Mouse (Mus musculus) intestine, embryonic 15.5 days (tissue): ENCODE measurements around the gene Hscb. TPM values are rescaled to one million over a fixed set of nuclear protein-coding genes. Genes with fewer than 3 reads are reported as not detected.
A peak's percentile ranks its signal among the peaks of the same experiment; 100 is the strongest.

Experiments
- ATAC-seq: fragments of 200-750 bp; cut with Nextera tagmentation; 2 replicates; pipeline ENCODE4 v1.8.0; 2017; ENCODE audit warnings: moderate TSS enrichment, moderate library complexity
- H3K27ac ChIP-seq: fragments of 300-500 bp; sonication (generic); 2 replicates; pipeline ENCODE4 v1.5.1; 2015; ENCODE audit warnings: mild to moderate bottlenecking, inconsistent platforms
- H3K27me3 ChIP-seq: fragments of 300-500 bp; sonication (generic); replicated peaks from 2 replicates; pipeline ENCODE4 v1.6.1; 2015; ENCODE audit warnings: inconsistent platforms
- H3K36me3 ChIP-seq: fragments of 300-500 bp; sonication (generic); 2 replicates; pipeline ENCODE4 v1.6.1; 2015; ENCODE audit warnings: inconsistent platforms
- H3K4me1 ChIP-seq: fragments of 300-500 bp; sonication (generic); replicated peaks from 2 replicates; pipeline ENCODE4 v1.6.1; 2015; ENCODE audit warnings: inconsistent platforms
- H3K4me2 ChIP-seq: fragments of 300-500 bp; sonication (generic); replicated peaks from 2 replicates; pipeline ENCODE4 v1.6.1; 2015; ENCODE audit warnings: mild to moderate bottlenecking, inconsistent platforms
- H3K4me3 ChIP-seq: fragments of 300-500 bp; sonication (generic); replicated peaks from 2 replicates; pipeline ENCODE4 v1.5.1; 2015; ENCODE audit warnings: inconsistent platforms
- H3K9ac ChIP-seq: fragments of 300-500 bp; sonication (generic); 2 replicates; pipeline ENCODE4 v1.6.1; 2015; ENCODE audit warnings: inconsistent platforms
- H3K9me3 ChIP-seq: fragments of 300-500 bp; sonication (generic); 2 replicates; pipeline ENCODE4 v1.6.1; 2016; ENCODE audit warnings: inconsistent platforms
- WGBS: fragments of 180-500 bp; shearing (Covaris S2); methylation state at CpG from one replicate; pipeline ENCODE4 v1.1.7; 2015; 5-methylcytosine and 5-hydroxymethylcytosine counted together
- polyA plus RNA-seq: library from polyadenylated mRNA; unstranded; fragments of >200 nt; fragmentation: Nextera tagmentation; extraction: Ambion mirVana; gene quantifications from 2 replicates; pipeline ENCODE4 v1.2.1, GENCODE M21; 2015

Hscb gene
- polyA plus RNA-seq, 1 experiment from 2014 or later = 36.7 TPM

GRCm38 (mm10) chr5:110801036-110801624 is 38.4 kb downstream of the Hscb start:
- Histone ChIP-seq H3K9me3 (no peaks in the 10 kb centered on the region), H3K4me2 (no peak overlapping the region), H3K4me3 (no peak overlapping the region), H3K27ac (no peak overlapping the region), H3K4me1 (peaks cover 4% of the 10 kb centered on the region; the same call in 1 of the 2 replicates), H3K36me3 (peaks cover 36% of the 10 kb centered on the region; the same call in 1 of the 2 replicates), H3K27me3 (no peaks in the 10 kb centered on the region), H3K9ac (no peak overlapping the region)
- WGBS = 91% methylated on average over 3 of the region's 3 CpGs
- no peak for ATAC-seq

DNA sequence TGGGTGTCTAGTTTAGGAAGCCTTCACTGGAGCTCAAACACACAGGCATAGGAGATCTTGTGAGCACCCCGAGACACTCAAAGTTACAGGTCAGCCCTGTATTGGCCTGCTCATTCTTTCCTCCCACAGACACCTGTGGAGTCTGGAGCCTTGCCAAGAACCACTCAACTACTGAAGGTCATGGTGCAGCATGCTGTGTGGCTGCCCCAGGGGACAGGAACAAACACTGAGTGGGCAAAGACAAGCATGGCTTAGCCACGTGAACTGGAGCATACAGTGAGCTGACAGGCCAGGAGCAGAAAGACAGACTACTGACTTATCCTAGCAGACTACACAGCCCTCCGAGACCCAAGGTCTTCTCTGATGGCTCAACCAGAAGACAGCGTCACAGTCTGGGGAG is 41.9 kb downstream of the Hscb start:
- Histone ChIP-seq H3K27ac (no peak overlapping the region), H3K9me3 (no peaks in the 10 kb centered on the region), H3K27me3 (no peaks in the 10 kb centered on the region), H3K36me3 (peaks cover 64% of the 10 kb centered on the region), H3K4me1 (peaks cover 4% of the 10 kb centered on the region; the same call in 1 of the 2 replicates), H3K4me2 (no peak overlapping the region), H3K9ac (no peak overlapping the region), H3K4me3 (no peak overlapping the region)
- ATAC-seq = peak; percentile 48; the same call in 1 of the 2 replicates
- WGBS = 69% methylated on average over 4 of the region's 4 CpGs

DNA sequence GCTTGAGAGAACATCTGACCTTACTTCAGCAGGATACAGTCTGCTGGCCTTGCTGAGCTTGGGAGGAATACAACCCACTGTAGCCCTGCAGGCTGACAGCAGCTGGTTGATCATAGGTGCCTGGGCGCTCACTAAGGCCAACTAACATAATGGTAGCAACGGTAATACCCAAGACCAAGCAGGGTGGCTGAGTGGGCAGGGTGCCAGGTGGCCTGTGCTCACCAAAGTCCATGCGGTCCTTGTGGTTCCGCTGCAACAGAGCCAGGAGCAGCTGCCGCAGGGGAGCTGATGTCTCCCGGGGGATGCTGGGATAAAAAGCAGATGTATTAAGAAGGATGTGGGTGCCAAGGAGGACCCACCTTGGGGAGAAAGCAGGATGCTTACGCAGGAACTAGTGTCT is 45.2 kb downstream of the Hscb start:
- Histone ChIP-seq H3K9me3 (no peaks in the 10 kb centered on the region), H3K4me2 (no peak overlapping the region), H3K36me3 (peaks cover 83% of the 10 kb centered on the region), H3K9ac (no peak overlapping the region), H3K27ac (no peak overlapping the region), H3K27me3 (no peaks in the 10 kb centered on the region), H3K4me3 (no peak overlapping the region), H3K4me1 (no peaks in the 10 kb centered on the region)
- ATAC-seq = no peak
- WGBS = 92% methylated on average over 7 of the region's 7 CpGs

DNA sequence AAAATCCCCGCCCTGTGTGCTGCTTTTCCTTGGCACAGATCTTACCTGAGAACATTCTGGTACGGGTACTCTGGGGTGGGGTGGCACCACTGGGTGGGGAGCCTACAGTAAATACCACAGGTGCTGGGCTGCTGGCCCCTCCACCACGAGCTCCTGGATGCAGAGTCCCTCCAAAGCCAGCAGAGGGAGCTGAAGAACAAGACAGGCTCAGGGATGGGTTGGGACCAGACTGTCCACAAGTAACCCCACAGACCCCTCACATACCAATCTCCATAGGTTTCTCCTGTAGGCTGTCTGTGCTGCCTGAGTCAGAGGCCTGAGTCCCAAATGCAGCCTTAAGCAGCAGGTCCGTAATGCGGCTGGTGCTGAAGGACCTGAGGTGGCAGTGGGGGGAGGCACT is 50.9 kb downstream of the Hscb start:
- peak; percentile 44 for ATAC-seq
- no peak overlapping the region for H3K27ac ChIP-seq
- H3K27me3 ChIP-seq = no peaks in the 10 kb centered on the region
- H3K9me3 ChIP-seq = no peaks in the 10 kb centered on the region
- no peak overlapping the region for H3K4me2 ChIP-seq
- no peak overlapping the region for H3K4me3 ChIP-seq
- H3K36me3 ChIP-seq = peaks cover 68% of the 10 kb centered on the region
- no peaks in the 10 kb centered on the region for H3K4me1 ChIP-seq
- H3K9ac ChIP-seq = no peak overlapping the region
- 66% methylated on average over 5 of the region's 5 CpGs for WGBS

DNA sequence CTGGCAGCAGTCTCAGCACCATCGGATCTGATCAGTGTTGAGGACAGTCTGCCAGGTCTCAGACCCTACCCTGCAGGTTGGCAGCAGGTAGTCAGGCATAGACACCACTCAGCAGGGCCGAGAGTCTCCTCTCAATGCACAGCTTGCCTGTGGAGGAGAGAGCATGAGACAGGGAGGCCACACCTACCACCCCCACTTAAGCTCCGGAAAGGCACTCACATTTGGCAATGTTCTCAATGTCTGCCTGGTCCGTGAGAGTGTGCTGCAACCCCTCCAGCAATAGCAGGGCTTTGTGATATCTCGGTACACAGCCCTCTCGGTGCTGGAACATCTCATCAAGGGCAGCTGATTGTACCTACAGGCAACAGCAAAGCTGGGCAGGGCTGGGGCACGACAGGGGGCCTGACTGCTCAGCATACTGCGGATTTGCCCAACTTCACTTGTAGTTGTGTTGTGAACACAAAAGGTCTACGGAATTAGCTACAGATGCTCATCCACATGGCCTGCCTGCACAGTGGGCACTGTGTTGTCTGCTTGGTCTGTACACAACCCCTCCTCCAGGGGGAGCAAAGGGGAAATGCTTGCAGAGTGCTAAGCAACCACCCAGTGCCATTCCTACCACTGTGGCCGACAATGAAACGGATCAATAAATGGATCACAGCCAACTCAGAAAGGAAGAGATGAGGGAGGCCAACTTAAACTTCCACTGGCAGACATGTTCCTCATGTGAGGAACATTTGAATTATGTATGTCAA is 53.3 kb downstream of the Hscb start:
- peak; percentile 65 for ATAC-seq
- no peak overlapping the region for H3K9ac ChIP-seq
- 74% methylated on average over 11 of the region's 11 CpGs for WGBS
- no peaks in the 10 kb centered on the region for H3K27me3 ChIP-seq
- H3K4me3 ChIP-seq = no peak overlapping the region
- no peak overlapping the region for H3K4me2 ChIP-seq
- H3K9me3 ChIP-seq = no peaks in the 10 kb centered on the region
- no peak overlapping the region for H3K27ac ChIP-seq
- 0 out of 2 replicates have a peak, but pooled peaks cover 2% of the 10 kb centered on the region for H3K4me1 ChIP-seq
- H3K36me3 ChIP-seq = peaks cover 48% of the 10 kb centered on the region

- Histone ChIP-seq H3K27ac (no peak overlapping the region), H3K9ac (no peak overlapping the region), H3K4me3 (no peak overlapping the region), H3K4me1 (peaks cover 8% of the 10 kb centered on the region), H3K9me3 (no peaks in the 10 kb centered on the region), H3K36me3 (peaks cover 29% of the 10 kb centered on the region), H3K27me3 (no peaks in the 10 kb centered on the region), H3K4me2 (no peak overlapping the region)
- 72% methylated on average over 8 of the region's 8 CpGs for WGBS
- no peak for ATAC-seq
Measured at GRCm38 (mm10) chr5:110783150-110783549, 56.4 kb downstream of the Hscb start.

DNA sequence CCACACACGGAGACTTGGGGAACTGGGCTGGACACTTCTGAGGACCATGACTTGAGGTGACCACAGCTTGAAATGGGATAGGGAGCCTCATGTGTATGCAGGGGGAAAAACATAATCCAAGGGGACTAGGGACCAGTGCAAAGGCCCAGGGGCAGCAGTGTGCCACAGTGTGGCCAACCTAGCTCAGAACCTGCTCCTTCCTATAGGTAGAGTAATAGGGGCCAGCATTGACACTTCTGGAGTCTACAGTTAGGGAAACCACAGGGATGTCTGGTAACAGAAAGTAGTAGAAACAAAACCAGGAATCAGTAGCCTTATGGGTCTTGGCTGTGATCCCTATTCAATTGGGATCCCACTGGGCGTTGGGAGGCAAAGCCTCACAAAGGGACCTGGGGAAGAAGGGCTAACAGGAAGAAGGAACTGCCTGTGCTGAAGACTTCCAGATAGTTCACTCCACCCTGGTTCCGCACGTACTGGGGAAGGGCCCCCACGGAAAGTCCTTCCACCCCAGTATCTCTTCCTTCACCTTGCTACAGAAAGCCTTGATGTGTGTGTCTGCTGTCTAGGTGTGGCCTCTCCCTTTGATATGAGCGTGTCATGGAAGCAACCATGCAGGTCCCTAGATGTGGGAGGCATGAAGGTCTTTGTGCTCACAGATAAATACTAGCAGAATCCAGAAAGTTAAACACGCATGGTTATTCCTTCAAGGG is 57.9 kb downstream of the Hscb start:
- no peak overlapping the region for H3K9ac ChIP-seq
- WGBS = 75% methylated on average over 7 of the region's 7 CpGs
- H3K4me2 ChIP-seq = no peak overlapping the region
- H3K27me3 ChIP-seq = no peaks in the 10 kb centered on the region
- H3K4me3 ChIP-seq = no peak overlapping the region
- H3K27ac ChIP-seq = no peak overlapping the region
- peaks cover 8% of the 10 kb centered on the region for H3K4me1 ChIP-seq
- ATAC-seq = no peak; the same call in 1 of the 2 replicates
- peaks cover 14% of the 10 kb centered on the region for H3K36me3 ChIP-seq
- no peaks in the 10 kb centered on the region for H3K9me3 ChIP-seq

GRCm38 (mm10) chr5:110780761-110781528 is 58.6 kb downstream of the Hscb start:
- H3K9ac ChIP-seq = peak overlapping the region; percentile 83
- no peaks in the 10 kb centered on the region for H3K9me3 ChIP-seq
- ATAC-seq = peak; percentile 66
- H3K4me2 ChIP-seq = peak overlapping the region; percentile 74
- H3K36me3 ChIP-seq = peaks cover 13% of the 10 kb centered on the region
- peak overlapping the region; percentile 84 for H3K4me3 ChIP-seq
- H3K27ac ChIP-seq = no peak overlapping the region
- peaks cover 8% of the 10 kb centered on the region for H3K4me1 ChIP-seq
- WGBS = 57% methylated on average over 10 of the region's 10 CpGs
- no peaks in the 10 kb centered on the region for H3K27me3 ChIP-seq

DNA sequence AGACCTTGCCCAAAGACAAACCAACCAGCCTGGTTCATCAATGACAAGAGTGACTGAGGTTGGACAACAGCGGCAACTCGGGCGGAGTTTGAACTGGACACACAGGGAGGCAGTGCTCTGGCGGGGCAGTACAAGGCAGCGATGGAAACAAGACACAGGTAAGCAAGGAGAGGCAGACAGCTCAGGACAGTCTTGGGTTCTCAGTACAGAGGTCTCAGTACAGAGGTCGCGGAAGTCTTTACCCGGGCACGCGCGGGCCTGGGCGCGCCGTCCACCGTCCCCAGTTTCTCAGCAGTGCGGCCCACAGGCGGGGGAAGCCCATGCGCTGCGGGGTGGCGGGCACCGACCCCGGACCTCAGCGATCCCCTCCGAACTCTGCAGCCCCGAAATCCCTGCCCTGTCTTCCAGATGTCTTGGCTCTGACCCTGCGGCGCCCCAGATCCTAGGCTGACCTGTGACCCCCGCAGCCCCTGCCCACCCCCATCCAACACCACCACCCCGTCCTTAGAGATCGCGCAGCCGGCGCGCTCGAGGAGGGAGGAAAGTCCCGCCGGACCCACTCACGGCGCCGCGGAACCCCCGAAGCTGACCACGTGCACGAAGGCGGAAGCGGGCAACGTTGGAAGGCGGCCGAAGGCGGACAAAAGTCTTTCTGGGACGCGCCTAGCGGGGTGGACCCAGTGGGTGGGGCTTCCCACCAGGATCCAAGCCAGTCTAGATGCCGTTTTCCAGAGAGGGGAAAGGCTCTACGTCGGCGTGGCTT is 59.4 kb downstream of the Hscb start, which contains the start of gene Pus1:
Pus1 (minus strand) TSS at position 662 of the 763 bp plus-strand sequence.
- under 1% methylated on average over 57 of the region's 57 CpGs for WGBS
- H3K4me1 ChIP-seq = peaks cover 8% of the 10 kb centered on the region
- no peaks in the 10 kb centered on the region for H3K9me3 ChIP-seq
- peaks cover 13% of the 10 kb centered on the region for H3K36me3 ChIP-seq
- peak within 1 kb of the TSS; percentile 84 for H3K4me3 ChIP-seq
- ATAC-seq = peak; percentile 92
- no peaks in the 10 kb centered on the region for H3K27me3 ChIP-seq
- peak within 1 kb of the TSS; percentile 74 for H3K4me2 ChIP-seq
- peak within 1 kb of the TSS; percentile 83 for H3K9ac ChIP-seq
- H3K27ac ChIP-seq = peak within 1 kb of the TSS; percentile 70; the same call in 1 of the 2 replicates

DNA sequence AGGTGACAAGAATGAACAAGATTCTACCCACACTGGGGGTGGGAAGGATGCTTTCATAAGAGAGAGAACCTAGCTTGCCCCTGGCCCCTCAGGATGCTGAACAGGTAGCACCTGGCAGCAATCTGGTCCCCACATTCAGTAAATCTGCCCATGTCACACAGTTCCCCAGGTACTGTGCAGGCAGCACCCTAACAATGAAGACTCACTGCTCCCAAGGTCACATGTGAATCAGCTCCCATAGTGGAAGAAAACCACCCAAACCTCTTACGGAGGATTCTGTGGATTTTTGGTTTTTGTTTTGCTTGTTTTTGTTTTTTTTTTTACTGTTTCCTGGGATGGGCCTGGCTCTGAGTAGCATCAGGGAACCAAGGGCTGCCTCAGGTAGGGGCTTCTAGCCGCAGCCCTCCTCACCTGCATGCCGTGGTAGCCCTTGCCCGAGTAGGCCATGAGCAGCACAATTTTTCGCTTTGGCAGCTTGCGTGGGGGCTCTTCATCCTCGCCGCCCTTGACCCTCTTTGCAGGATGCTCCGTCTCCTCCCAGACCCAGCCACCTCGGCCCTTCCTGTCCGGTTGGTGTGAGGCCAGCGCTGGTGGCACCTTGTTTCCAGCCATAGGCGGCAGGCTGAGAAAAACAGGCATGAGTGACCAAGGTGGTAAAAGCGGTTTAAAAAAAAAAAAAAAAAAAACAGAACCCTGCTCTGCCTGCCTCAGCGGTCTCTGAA is 60.1 kb downstream of the Hscb start:
- peaks cover 18% of the 10 kb centered on the region for H3K36me3 ChIP-seq
- peak overlapping the region; percentile 84 for H3K4me3 ChIP-seq
- no peaks in the 10 kb centered on the region for H3K27me3 ChIP-seq
- H3K4me2 ChIP-seq = peak overlapping the region; percentile 74
- peak overlapping the region; percentile 70; the same call in 1 of the 2 replicates for H3K27ac ChIP-seq
- peak overlapping the region; percentile 83 for H3K9ac ChIP-seq
- no peaks in the 10 kb centered on the region for H3K9me3 ChIP-seq
- WGBS = 13% methylated on average over 15 of the region's 15 CpGs
- peaks cover 8% of the 10 kb centered on the region for H3K4me1 ChIP-seq
- ATAC-seq = no peak
